ENCODE assay signal across 10 mouse cellular contexts in the genomic region with DNA sequence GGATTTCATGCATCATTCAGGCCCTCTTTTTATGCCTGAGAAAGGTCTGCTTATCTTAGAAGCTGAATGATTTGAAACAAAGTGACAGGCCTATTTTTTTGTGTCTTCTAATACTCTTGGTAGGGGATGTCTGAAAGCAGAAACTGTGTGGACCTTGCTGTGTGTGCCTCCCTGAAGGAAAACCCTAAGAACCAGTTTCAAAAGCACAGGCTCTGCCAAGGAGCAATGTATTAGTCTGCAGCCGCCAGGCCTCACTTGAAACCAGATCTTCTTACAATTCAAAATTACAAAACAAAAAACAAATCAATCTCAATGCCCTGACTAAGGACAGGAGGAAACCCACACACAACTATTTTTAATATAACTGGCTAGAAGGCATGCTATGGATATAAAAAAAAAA. TPM values are rescaled to one million over a fixed set of nuclear protein-coding genes. Genes with fewer than 3 reads are reported as not detected.
DNase-seq lines count a peak whose midpoint lies in the region; ATAC-seq lines count a peak whose summit lies in the region.
"Had no signal": no experiment of that assay in that cellular context is flagged by ENCODE, and none has a peak within 500 bp of the region (broad histone marks: within the 10 kb centered on the region; RNA-seq: fewer than 3 reads in every experiment).

No protein-coding gene starts in this region.

- H3K27ac ChIP-seq in heart, embryonic 15.5 days, result peak overlapping the region; percentile 76
- peak overlapping the region; percentile 65 for H3K27ac ChIP-seq in embryonic facial prominence, embryonic 10.5 days (replicated peaks)
- H3K27ac ChIP-seq in hindbrain, embryonic 11.5 days (ENCODE audit: low read depth, low read length), result peak overlapping the region; percentile 74
- H3K27ac ChIP-seq in midbrain, embryonic 14.5 days (replicated peaks; ENCODE audit: low read depth, low read length), result peak overlapping the region; percentile 79
- H3K27ac ChIP-seq: liver, embryonic 12.5 days had no signal

- no peaks in the 10 kb centered on the region for H3K27me3 ChIP-seq in heart, embryonic 15.5 days
- H3K27me3 ChIP-seq in embryonic facial prominence, embryonic 10.5 days (replicated peaks; ENCODE audit: low read depth, poor library complexity, severe bottlenecking), result no peaks in the 10 kb centered on the region
- no peaks in the 10 kb centered on the region for H3K27me3 ChIP-seq in hindbrain, embryonic 11.5 days (ENCODE audit: control insufficient read depth, insufficient read depth, low read length)
- H3K27me3 ChIP-seq in midbrain, embryonic 14.5 days (ENCODE audit: control insufficient read depth, insufficient read depth, low read length), result no peaks in the 10 kb centered on the region

- H3K4me3 ChIP-seq in heart, embryonic 15.5 days, result no peak overlapping the region
- no peak overlapping the region for H3K4me3 ChIP-seq in embryonic facial prominence, embryonic 10.5 days
- H3K4me3 ChIP-seq in hindbrain, embryonic 11.5 days (ENCODE audit: low read depth, low read length), result no peak overlapping the region
- no peak overlapping the region for H3K4me3 ChIP-seq in midbrain, embryonic 14.5 days (replicated peaks; ENCODE audit: low read depth, low read length)
- H3K4me3 ChIP-seq: liver, embryonic 12.5 days; megakaryocyte, embryonic 14.5 days had no signal

- H3K9me3 ChIP-seq in heart, embryonic 15.5 days (replicated peaks), result no peaks in the 10 kb centered on the region
- no peaks in the 10 kb centered on the region for H3K9me3 ChIP-seq in embryonic facial prominence, embryonic 10.5 days
- H3K9me3 ChIP-seq in hindbrain, embryonic 11.5 days (ENCODE audit: control insufficient read depth, low read length), result no peaks in the 10 kb centered on the region
- no peaks in the 10 kb centered on the region for H3K9me3 ChIP-seq in midbrain, embryonic 14.5 days (ENCODE audit: control insufficient read depth, low read length)
- H3K9me3 ChIP-seq: liver, embryonic 12.5 days; megakaryocyte, embryonic 14.5 days had no signal

- WGBS in heart, embryonic 15.5 days, result 58% methylated on average over 1 of the region's 1 CpGs
- WGBS in embryonic facial prominence, embryonic 10.5 days, result 58% methylated on average over 1 of the region's 1 CpGs
- 64% methylated on average over 1 of the region's 1 CpGs for WGBS in hindbrain, embryonic 11.5 days
- WGBS in midbrain, embryonic 14.5 days, result 7% methylated on average over 1 of the region's 1 CpGs

- no peak overlapping the region for H3K4me2 ChIP-seq in heart, embryonic 15.5 days
- no peak overlapping the region for H3K4me2 ChIP-seq in hindbrain, embryonic 11.5 days (replicated peaks; ENCODE audit: low read depth, low read length)
- H3K4me2 ChIP-seq in midbrain, embryonic 14.5 days (ENCODE audit: low read length), result no peak overlapping the region
- H3K4me2 ChIP-seq: liver, embryonic 12.5 days had no signal

- H3K4me1 ChIP-seq in heart, embryonic 15.5 days (replicated peaks), result peaks cover 9% of the 10 kb centered on the region
- H3K4me1 ChIP-seq in embryonic facial prominence, embryonic 10.5 days, result no peaks in the 10 kb centered on the region
- H3K4me1 ChIP-seq in hindbrain, embryonic 11.5 days (replicated peaks; ENCODE audit: control insufficient read depth, insufficient read depth, low read length), result no peaks in the 10 kb centered on the region
- H3K4me1 ChIP-seq in midbrain, embryonic 14.5 days (ENCODE audit: control insufficient read depth, insufficient read depth, low read length), result no peaks in the 10 kb centered on the region
- H3K4me1 ChIP-seq: liver, embryonic 12.5 days; megakaryocyte, embryonic 14.5 days had no signal

- H3K36me3 ChIP-seq in heart, embryonic 15.5 days, result no peaks in the 10 kb centered on the region
- H3K36me3 ChIP-seq in embryonic facial prominence, embryonic 10.5 days (replicated peaks), result no peaks in the 10 kb centered on the region
- H3K36me3 ChIP-seq in hindbrain, embryonic 11.5 days (ENCODE audit: control insufficient read depth, insufficient read depth, low read length), result no peaks in the 10 kb centered on the region
- H3K36me3 ChIP-seq in midbrain, embryonic 14.5 days (ENCODE audit: control insufficient read depth, insufficient read depth, low read length), result no peaks in the 10 kb centered on the region
- H3K36me3 ChIP-seq: liver, embryonic 12.5 days had no signal

- no peak for ATAC-seq in heart, embryonic 15.5 days (replicated peaks; ENCODE audit: insufficient number of reproducible peaks, insufficient read depth, low FRiP score, low read depth)
- no peak for ATAC-seq in hindbrain, embryonic 11.5 days (ENCODE audit: low FRiP score)
- peak; percentile 18; the same call in 1 of the 2 replicates for ATAC-seq in midbrain, embryonic 14.5 days (ENCODE audit: low FRiP score, low TSS enrichment)
- no peak for ATAC-seq in monocyte, adult 5-6 weeks (replicated peaks; ENCODE audit: insufficient number of reproducible peaks, low FRiP score, low TSS enrichment, poor library complexity, severe bottlenecking)
- ATAC-seq: liver, embryonic 12.5 days had no signal

- no peak for DNase-seq in heart, adult 18-20 months
- DNase-seq in embryonic facial prominence, embryonic 10.5 days (ENCODE audit: low spot score), result no peak
- DNase-seq in hindbrain, embryonic 11.5 days (ENCODE audit: low spot score), result no peak
- DNase-seq in midbrain, embryonic 14.5 days, result peak; percentile 42
- no peak for DNase-seq in urinary bladder, adult 2 months (ENCODE audit: low spot score)
- DNase-seq in adrenal gland, postnatal 25 days, result no peak

- no peak overlapping the region for H3K9ac ChIP-seq in heart, embryonic 15.5 days
- no peak overlapping the region for H3K9ac ChIP-seq in hindbrain, embryonic 11.5 days (ENCODE audit: low read depth, low read length)
- H3K9ac ChIP-seq in midbrain, embryonic 14.5 days (replicated peaks; ENCODE audit: low read length), result 0 out of 2 replicates have a peak overlapping the region, but pooled peaks have one; percentile 14
- H3K9ac ChIP-seq: liver, embryonic 12.5 days had no signal

RNA-seq across cellular contexts. Expression of a gene that starts 12.5 kb away (rescaled TPM):
- polyA plus RNA-seq in heart, embryonic 15.5 days (2015; fragmentation: Nextera tagmentation; extraction: Ambion mirVana), result 130 and 140 TPM in 2 replicates
- 100 to 1,000 TPM; 264 to 279 TPM for total RNA-seq in heart, adult 18-20 months (2021)
- 78.0 and 84.7 TPM in 2 replicates for polyA plus RNA-seq in embryonic facial prominence, embryonic 10.5 days (2016; fragmentation: Nextera tagmentation; extraction: Ambion mirVana)
- polyA plus RNA-seq in hindbrain, embryonic 11.5 days (2014; fragmentation: Nextera tagmentation; extraction: Ambion mirVana), result 101 and 111 TPM in 2 replicates
- 72.5 and 88.4 TPM in 2 replicates for polyA plus RNA-seq in midbrain, embryonic 14.5 days (2014; fragmentation: Nextera tagmentation; extraction: Ambion mirVana)
- total RNA-seq in monocyte, adult 5-6 weeks (2017), result 72.0 to 160 TPM (median 85.6 TPM) in 3 replicates
- polyA plus RNA-seq in urinary bladder, adult 2 months (2012; rRNA removed), result 63.3 and 68.0 TPM in 2 replicates
- 277 and 295 TPM in 2 replicates for total RNA-seq in adrenal gland, postnatal 25 days (2021)

RNA-seq across cellular contexts. Expression of a gene that starts 23.2 kb away (rescaled TPM):
- polyA plus RNA-seq in heart, embryonic 15.5 days (2015; fragmentation: Nextera tagmentation; extraction: Ambion mirVana), result 5.6 and 5.7 TPM in 2 replicates
- 1 to 10 TPM; 6.2 to 6.3 TPM for total RNA-seq in heart, adult 18-20 months (2021)
- 4.8 and 5.0 TPM in 2 replicates for polyA plus RNA-seq in embryonic facial prominence, embryonic 10.5 days (2016; fragmentation: Nextera tagmentation; extraction: Ambion mirVana)
- polyA plus RNA-seq in hindbrain, embryonic 11.5 days (2014; fragmentation: Nextera tagmentation; extraction: Ambion mirVana), result 7.0 and 7.8 TPM in 2 replicates
- 2.3 and 3.9 TPM in 2 replicates for polyA plus RNA-seq in midbrain, embryonic 14.5 days (2014; fragmentation: Nextera tagmentation; extraction: Ambion mirVana)
- total RNA-seq in monocyte, adult 5-6 weeks (2017), result 0.21 to 0.95 TPM (median 0.87 TPM) in 3 replicates
- 2.1 and 2.9 TPM in 2 replicates for polyA plus RNA-seq in urinary bladder, adult 2 months (2012; rRNA removed)
- total RNA-seq in adrenal gland, postnatal 25 days (2021), result 47.6 and 63.1 TPM in 2 replicates
